Mouse (Mus musculus) urinary bladder, postnatal 14 days (tissue): ENCODE measurements around the gene Rrp36.

Experiments
- DNase-seq: peaks from one replicate; pipeline ENCODE4 v3.0.0; 2021; ENCODE audit warnings: low spot score

The Rrp36 gene

DNA sequence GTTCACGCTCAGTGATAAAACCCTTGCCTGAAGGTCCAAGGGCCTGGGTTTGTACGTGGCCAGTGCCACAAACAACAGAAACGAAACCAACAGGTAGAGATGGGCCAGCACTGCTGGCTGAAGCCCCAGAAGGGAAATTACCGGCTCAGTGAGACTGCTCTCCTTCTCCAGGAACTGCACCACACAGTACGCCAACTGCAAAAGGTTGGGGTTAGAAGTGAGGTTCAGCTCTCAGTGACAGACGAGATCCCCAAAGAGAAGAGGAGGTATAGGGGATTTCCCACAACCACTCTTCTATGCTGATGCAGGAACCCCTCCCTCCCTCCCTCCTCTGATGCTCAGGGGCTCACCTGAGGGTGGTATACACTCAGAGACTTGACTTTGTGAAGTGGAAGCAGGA is 11.8 kb upstream of the Rrp36 start:
- no peak for DNase-seq

- no peak for DNase-seq
Measured at GRCm38 (mm10) chr17:46682654-46683389, 8.7 kb upstream of the Rrp36 start.

DNA sequence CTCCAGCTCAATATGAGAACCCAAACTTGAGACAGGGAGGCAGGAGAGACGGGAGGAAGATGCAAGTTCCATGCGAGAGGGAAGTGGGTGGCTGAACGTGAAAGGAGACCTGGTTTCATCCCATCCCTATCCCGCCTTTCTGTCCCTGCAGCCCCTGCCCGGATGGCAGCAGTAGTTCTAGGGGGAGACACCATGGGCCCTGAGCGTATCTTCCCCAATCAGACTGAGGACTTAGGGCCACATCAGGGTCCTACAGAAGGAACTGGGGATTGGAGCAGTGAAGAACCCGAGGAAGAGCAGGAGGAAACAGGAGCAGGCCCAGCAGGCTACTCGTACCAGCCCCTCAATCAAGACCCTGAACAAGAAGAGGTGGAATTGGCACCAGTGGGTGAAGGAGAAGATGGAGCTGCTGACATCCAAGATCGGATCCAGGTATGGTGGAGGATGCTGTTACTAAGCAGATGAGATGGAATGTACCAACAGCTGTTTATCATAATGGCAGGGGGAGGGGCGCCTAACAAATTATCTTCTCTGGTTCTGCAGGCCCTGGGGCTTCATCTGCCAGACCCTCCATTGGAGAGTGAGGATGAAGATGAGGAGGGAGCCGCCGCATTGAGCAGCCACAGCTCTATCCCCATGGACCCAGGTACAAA is 7.4 kb upstream of the Rrp36 start:
- DNase-seq, result no peak

GRCm38 (mm10) chr17:46680760-46681373 is 6.7 kb upstream of the Rrp36 start, which contains the start of gene Klhdc3:
Gene Klhdc3 (minus strand): TSS chr17:46680914.
- peak; percentile 99 for DNase-seq

GRCm38 (mm10) chr17:46679843-46680759 is 5.9 kb upstream of the Rrp36 start:
- DNase-seq, result peak; percentile 50

DNA sequence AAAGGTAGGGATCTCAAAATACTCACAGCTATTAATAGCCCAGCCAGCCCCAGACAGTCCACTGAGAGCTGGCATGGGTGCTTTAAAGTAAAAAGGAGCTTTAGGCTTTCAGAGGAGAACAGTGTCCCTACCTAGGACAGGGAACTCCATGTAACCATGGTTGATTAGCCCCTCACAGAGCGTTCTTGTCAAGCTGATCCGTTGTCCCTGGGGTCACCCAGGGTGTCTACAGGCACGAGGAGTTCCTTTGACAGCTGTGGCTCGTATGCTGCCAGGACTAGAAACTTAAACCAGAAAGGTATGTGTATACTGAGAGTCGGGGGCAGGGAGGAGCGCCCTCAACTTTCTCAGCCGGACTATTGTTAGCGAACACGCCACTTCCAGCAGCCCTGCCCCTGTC is 4.8 kb upstream of the Rrp36 start:
- DNase-seq, result no peak

- no peak for DNase-seq
Measured at GRCm38 (mm10) chr17:46678416-46678815, 4.3 kb upstream of the Rrp36 start, which contains the start of gene Mea1. Gene Mea1 (plus strand): TSS chr17:46678793.

- DNase-seq, result no peak
Measured at GRCm38 (mm10) chr17:46674530-46675283, 555 bp upstream of the Rrp36 start.

- no peak for DNase-seq
Measured at GRCm38 (mm10) chr17:46669911-46670310, 4.2 kb downstream of the Rrp36 start.

DNA sequence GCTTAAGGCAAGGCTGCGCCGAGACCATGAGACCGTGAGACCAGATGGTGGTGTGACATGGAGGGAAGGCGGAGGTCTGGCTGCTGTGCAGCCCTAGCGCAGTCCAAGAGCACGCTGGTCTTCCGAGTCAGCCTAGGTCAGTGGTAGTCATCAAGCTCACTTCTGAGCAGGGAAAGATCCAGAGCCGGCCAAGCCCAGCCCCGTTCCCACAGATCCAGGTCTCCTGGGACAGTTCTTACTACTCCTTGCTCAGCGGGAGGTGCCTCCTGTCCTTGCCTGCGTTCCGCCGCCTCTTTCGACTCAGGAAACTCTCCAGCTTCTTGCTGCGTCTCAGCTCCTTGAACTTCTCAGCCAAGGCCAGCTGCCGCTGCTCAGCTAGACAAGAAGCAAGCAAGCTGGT is 6.4 kb downstream of the Rrp36 start:
- DNase-seq, result no peak

DNA sequence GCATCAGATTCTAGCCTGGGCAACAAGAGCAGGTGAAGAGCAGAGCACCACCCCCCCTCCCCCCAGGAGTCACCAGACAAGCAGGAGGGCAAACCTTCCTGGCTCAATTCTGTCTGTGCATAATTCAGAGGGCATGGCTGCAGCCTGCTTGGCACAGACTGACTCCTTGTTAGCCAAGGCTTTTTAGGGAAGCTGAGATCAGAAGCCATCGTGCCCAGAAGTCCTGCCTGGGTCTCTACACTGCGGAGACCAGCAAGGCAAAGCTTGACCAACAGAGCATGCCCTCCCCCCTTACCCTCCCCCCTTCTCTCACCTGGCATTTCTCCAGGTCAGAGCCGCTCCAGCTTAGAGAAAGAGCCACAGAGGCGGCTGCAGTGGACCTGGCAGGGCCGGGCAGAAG is 11.4 kb downstream of the Rrp36 start:
- DNase-seq, result no peak

DNA sequence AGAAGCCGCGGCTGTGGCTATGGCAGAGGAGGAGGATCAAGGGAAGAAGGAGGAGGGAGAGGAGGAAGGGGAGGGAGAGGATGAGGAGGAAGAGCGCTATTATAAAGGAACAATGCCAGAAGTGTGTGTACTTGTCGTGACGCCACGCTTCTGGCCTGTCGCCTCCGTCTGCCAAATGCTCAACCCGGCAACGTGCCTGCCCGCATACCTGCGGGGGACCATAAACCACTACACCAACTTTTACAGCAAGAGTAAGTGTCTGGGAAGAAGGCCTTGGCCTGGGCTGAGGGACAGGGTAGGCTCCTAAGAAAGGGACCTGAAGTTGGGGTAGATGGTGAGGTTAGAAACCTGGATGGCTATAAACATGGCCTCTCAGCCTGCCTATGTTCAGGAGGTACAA is 12.2 kb downstream of the Rrp36 start:
- DNase-seq, result no peak

- no peak for DNase-seq
Measured at GRCm38 (mm10) chr17:46661351-46661750, 12.8 kb downstream of the Rrp36 start.

DNA sequence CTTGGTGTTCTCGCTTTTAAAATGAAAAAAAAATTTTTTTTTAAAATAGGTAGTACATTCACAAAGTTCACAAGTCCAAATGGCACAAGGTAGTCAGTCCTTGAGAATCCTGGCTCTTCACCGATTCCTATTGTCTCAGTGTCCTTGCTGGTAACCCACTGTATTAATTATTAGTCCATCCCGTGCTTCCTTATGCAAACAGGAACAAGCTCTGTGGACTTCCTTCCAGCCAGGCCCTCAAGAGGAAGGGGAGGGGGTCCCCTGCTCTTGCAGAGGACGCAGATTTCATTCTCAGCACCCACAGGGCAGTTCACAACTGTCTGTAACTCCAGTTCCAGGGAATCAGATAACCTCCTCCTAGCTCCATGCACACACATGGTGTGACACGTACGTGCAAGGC is 18.1 kb downstream of the Rrp36 start:
- DNase-seq, result no peak

DNA sequence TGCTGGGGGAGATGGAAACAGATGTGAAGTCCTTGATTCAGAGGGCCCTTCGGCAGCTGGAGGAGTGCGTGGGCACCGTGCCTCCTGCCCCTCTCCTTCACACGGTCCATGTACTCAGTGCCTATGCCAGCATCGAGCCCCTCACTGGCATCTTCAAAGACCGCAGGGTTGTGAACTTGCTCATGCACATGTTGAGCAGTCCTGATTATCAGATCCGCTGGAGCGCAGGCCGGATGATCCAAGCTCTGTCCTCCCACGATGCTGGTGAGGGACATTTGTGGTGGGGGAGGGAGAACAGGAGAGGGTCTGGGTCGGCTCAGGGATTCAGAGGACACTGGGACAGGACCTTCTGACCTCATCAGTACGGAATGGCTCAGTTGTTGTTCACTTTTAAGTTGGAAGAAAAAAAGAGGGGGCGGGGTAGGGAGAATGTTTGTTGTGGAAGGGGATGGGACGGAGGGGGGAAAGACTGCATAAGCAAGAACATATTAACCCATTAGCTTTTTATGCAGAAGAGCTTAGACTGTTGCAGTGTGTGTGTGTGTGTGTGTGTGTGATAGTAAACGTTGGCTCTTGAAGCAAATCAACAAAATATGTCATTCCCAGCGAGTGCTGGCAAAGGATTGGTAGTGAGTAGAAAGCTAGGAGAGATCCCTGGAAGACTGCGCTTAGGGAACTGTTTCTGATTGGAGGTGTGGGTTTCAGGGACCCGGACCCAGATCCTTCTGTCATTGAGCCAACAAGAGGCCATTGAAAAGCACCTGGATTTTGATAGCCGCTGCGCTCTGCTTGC is 22.2 kb downstream of the Rrp36 start:
- DNase-seq, result no peak

- DNase-seq, result no peak
Measured at GRCm38 (mm10) chr17:46651292-46651691, 22.9 kb downstream of the Rrp36 start.

- DNase-seq, result peak; percentile 93
Measured at GRCm38 (mm10) chr17:46650232-46651031, 23.7 kb downstream of the Rrp36 start, which contains the start of gene Cul7. Gene Cul7 (plus strand): TSS chr17:46650337.

- no peak for DNase-seq
Measured at GRCm38 (mm10) chr17:46649811-46650210, 24.3 kb downstream of the Rrp36 start.

DNA sequence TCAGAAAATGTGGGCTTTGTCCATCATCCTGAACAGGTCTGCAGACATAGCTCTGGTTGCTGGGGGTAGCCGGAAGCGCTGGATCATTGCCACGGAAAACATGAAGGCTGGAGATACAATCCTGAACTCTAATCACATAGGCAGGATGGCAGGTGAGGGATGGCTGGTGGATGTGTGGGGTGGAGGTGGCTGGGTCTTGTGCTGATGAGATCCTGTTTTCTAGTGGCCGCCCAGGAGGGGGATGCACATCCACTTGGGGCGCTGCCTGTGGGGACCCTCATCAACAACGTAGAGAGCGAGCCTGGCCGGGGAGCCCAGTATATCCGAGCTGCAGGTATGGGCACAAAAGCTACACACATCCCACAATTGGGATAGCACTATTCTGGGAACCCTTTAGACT is 25.7 kb downstream of the Rrp36 start:
- no peak for DNase-seq

DNA sequence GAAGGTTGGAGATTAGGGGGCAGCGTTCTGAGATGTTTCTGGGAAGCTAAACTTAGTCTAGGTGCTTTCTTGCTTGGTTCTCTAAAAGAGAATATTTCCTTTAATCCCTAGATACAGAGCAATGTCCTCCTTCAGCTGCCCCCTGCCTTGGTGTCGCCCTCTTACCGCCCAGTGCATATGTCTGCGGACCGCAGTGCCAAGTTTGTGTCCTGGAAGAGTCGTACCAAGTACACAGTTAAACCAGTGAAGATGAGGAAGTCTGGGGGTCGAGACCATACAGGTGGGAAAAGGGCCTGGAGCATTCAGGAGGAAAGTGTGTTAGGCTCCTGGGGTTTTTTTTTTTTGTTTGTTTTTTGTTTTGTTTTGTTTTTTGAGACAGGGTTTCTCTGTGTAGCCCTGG is 26.9 kb downstream of the Rrp36 start:
- DNase-seq, result no peak
